Mouse (Mus musculus) liver, adult 2 months (tissue): ENCODE data around the gene Nans.

Experiments
- CTCF ChIP-seq: fragments of 200-500 bp; IDR thresholded peaks from 2 replicates; pipeline ENCODE4 v1.5.1; 2011; ENCODE audit warnings: low read depth, low read length, control low read depth
- POLR2A ChIP-seq: fragments of 200-500 bp; IDR thresholded peaks from 2 replicates; pipeline ENCODE4 v1.6.1; 2011; ENCODE audit warnings: low read length, control low read depth; ENCODE audit not compliant: insufficient read depth; ENCODE audit errors: extremely low read depth

- peak; percentile 60 for TF ChIP-seq CTCF
- TF ChIP-seq POLR2A = no peak
These were observed 37.9 kb downstream of the Nans start for GRCm38 (mm10) chr4:46526798-46527557.
